Mouse (Mus musculus) liver, adult 2 months (tissue): ENCODE measurements around the gene Gm17268.

Source experiments
- CTCF ChIP-seq: fragments of 200-500 bp; IDR thresholded peaks from 2 replicates; pipeline ENCODE4 v1.5.1; 2011; ENCODE audit warnings: low read depth, low read length, control low read depth
- POLR2A ChIP-seq: fragments of 200-500 bp; IDR thresholded peaks from 2 replicates; pipeline ENCODE4 v1.6.1; 2011; ENCODE audit warnings: low read length, control low read depth; ENCODE audit not compliant: insufficient read depth; ENCODE audit errors: extremely low read depth

DNA sequence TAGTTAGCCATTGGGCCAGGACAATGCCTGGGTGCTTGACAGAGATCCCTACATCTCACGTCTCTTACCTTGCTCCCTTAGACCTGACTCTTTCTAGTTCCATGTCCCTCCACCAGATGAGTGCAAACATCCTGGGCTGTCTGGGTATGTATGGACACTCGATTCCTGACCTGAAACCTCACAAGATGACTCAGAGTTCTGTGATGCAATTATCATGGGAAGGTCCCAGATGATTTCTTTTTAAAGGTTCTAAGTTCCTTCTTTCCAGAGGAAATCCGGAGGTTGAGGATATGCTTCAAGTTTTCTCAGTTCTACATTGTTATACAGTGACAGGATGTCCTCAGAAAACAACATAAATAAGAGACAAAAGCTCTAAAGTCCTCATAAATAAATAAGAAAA lies 42.5 kb upstream of the Gm17268 start:
- TF ChIP-seq CTCF, result no peak
- TF ChIP-seq POLR2A, result no peak
